Mouse (Mus musculus) kidney, embryonic 15.5 days (tissue): ENCODE results near the gene Acad10. TPM values are rescaled to one million over a fixed set of nuclear protein-coding genes. Genes with fewer than 3 reads are reported as not detected.
A peak's percentile ranks its signal among the peaks of the same experiment; 100 is the strongest.
"Not testable (repeated sequence)": the region's sequence is repeated elsewhere in the genome, so short reads cannot be mapped to it uniquely, and the experiment has no call there.

Source experiments
- ATAC-seq: fragments of 200-750 bp; cut with Nextera tagmentation; replicated peaks from 2 replicates; pipeline ENCODE4 v1.8.0; 2017; ENCODE audit warnings: moderate TSS enrichment; ENCODE audit not compliant: low FRiP score
- H3K27ac ChIP-seq: fragments of 300-500 bp; sonication (generic); 2 replicates; pipeline ENCODE4 v1.5.1; 2015; ENCODE audit warnings: mild to moderate bottlenecking, inconsistent platforms
- H3K27me3 ChIP-seq: fragments of 300-500 bp; sonication (generic); 2 replicates; pipeline ENCODE4 v1.6.1; 2015; ENCODE audit warnings: inconsistent platforms
- H3K36me3 ChIP-seq: fragments of 300-500 bp; sonication (generic); 2 replicates; pipeline ENCODE4 v1.6.1; 2015; ENCODE audit warnings: inconsistent platforms
- H3K4me1 ChIP-seq: fragments of 300-500 bp; sonication (generic); 2 replicates; pipeline ENCODE4 v1.6.1; 2015; ENCODE audit warnings: inconsistent platforms
- H3K4me2 ChIP-seq: fragments of 300-500 bp; sonication (generic); 2 replicates; pipeline ENCODE4 v1.6.1; 2015; ENCODE audit warnings: moderate library complexity, mild to moderate bottlenecking, inconsistent platforms
- H3K4me3 ChIP-seq: fragments of 300-500 bp; sonication (generic); replicated peaks from 2 replicates; pipeline ENCODE4 v1.5.1; 2015; ENCODE audit warnings: mild to moderate bottlenecking, inconsistent platforms
- H3K9ac ChIP-seq: fragments of 300-500 bp; sonication (generic); 2 replicates; pipeline ENCODE4 v1.6.1; 2015; ENCODE audit warnings: mild to moderate bottlenecking, inconsistent platforms
- H3K9me3 ChIP-seq: fragments of 300-500 bp; sonication (generic); replicated peaks from 2 replicates; pipeline ENCODE4 v1.6.1; 2016; ENCODE audit warnings: inconsistent platforms
- WGBS: fragments of 180-500 bp; shearing (Covaris S2); methylation state at CpG from one replicate; pipeline ENCODE4 v1.1.7; 2015; ENCODE audit warnings: mixed read lengths; 5-methylcytosine and 5-hydroxymethylcytosine counted together
- polyA plus RNA-seq: library from polyadenylated mRNA; unstranded; fragments of >200 nt; fragmentation: Nextera tagmentation; extraction: Ambion mirVana; gene quantifications from 2 replicates; pipeline ENCODE4 v1.2.1, GENCODE M21; 2015

The Acad10 gene
- 3.1 and 3.6 TPM in 2 replicates for polyA plus RNA-seq

GRCm38 (mm10) chr5:121660059-121660896 lies at the start of gene Acad10, which contains the start of gene Brap:
Acad10 (minus strand) TSS chr5:121660514.
Brap (plus strand) TSS chr5:121660563.
- H3K27me3 ChIP-seq = no peaks in the 10 kb centered on the region
- peaks cover 17% of the 10 kb centered on the region for H3K4me1 ChIP-seq
- H3K36me3 ChIP-seq = peaks cover 31% of the 10 kb centered on the region
- peak within 1 kb of the TSS; percentile 88 for H3K9ac ChIP-seq
- H3K9me3 ChIP-seq = no peaks in the 10 kb centered on the region
- peak within 1 kb of the TSS; percentile 90 for H3K4me2 ChIP-seq
- 1% methylated on average over 85 of the region's 85 CpGs for WGBS
- ATAC-seq = peak; percentile 94
- H3K4me3 ChIP-seq = peak within 1 kb of the TSS; percentile 89
- peak within 1 kb of the TSS; percentile 83 for H3K27ac ChIP-seq

GRCm38 (mm10) chr5:121704512-121705248 lies 44.4 kb upstream of the Acad10 start:
- H3K4me3 ChIP-seq = peak overlapping the region; percentile 24
- peaks cover 16% of the 10 kb centered on the region for H3K4me1 ChIP-seq
- H3K9ac ChIP-seq = no peak overlapping the region
- no peaks in the 10 kb centered on the region for H3K9me3 ChIP-seq
- H3K36me3 ChIP-seq = no peaks in the 10 kb centered on the region
- H3K4me2 ChIP-seq = peak overlapping the region; percentile 55
- no peak overlapping the region for H3K27ac ChIP-seq
- H3K27me3 ChIP-seq = no peaks in the 10 kb centered on the region
- 8% methylated on average over 20 of the region's 20 CpGs for WGBS
- ATAC-seq = peak; percentile 66

- H3K4me2 ChIP-seq = no peak overlapping the region
- H3K36me3 ChIP-seq = no peaks in the 10 kb centered on the region
- no peak for ATAC-seq
- H3K9me3 ChIP-seq = no peaks in the 10 kb centered on the region
- no peak overlapping the region for H3K27ac ChIP-seq
- no peak overlapping the region for H3K4me3 ChIP-seq
- H3K4me1 ChIP-seq = peaks cover 16% of the 10 kb centered on the region
- H3K9ac ChIP-seq = no peak overlapping the region
- WGBS = 43% methylated on average over 1 of the region's 1 CpGs
- H3K27me3 ChIP-seq = no peaks in the 10 kb centered on the region
Observed at GRCm38 (mm10) chr5:121703341-121703740, 43.0 kb upstream of the Acad10 start.

GRCm38 (mm10) chr5:121701111-121701769 lies 40.9 kb upstream of the Acad10 start:
- H3K36me3 ChIP-seq = no peaks in the 10 kb centered on the region
- no peak overlapping the region for H3K4me3 ChIP-seq
- H3K27ac ChIP-seq = no peak overlapping the region
- 64% methylated on average over 8 of the region's 8 CpGs for WGBS
- H3K9me3 ChIP-seq = no peaks in the 10 kb centered on the region
- no peak for ATAC-seq
- H3K9ac ChIP-seq = no peak overlapping the region
- no peak overlapping the region for H3K4me2 ChIP-seq
- peaks cover 16% of the 10 kb centered on the region for H3K4me1 ChIP-seq
- no peaks in the 10 kb centered on the region for H3K27me3 ChIP-seq

GRCm38 (mm10) chr5:121700496-121700895 lies 40.2 kb upstream of the Acad10 start:
- ATAC-seq = no peak

GRCm38 (mm10) chr5:121699891-121700290 lies 39.6 kb upstream of the Acad10 start:
- H3K36me3 ChIP-seq = no peaks in the 10 kb centered on the region
- H3K27me3 ChIP-seq = no peaks in the 10 kb centered on the region
- peaks cover 14% of the 10 kb centered on the region for H3K4me1 ChIP-seq
- WGBS = 44% methylated on average over 5 of the region's 5 CpGs
- no peaks in the 10 kb centered on the region for H3K9me3 ChIP-seq
- no peak overlapping the region for H3K27ac ChIP-seq
- no peak overlapping the region for H3K4me2 ChIP-seq
- no peak for ATAC-seq
- H3K4me3 ChIP-seq = no peak overlapping the region
- H3K9ac ChIP-seq = no peak overlapping the region

More at GRCm38 (mm10) chr5:121700496-121700895, 40.2 kb upstream of the Acad10 start:
- Histone ChIP-seq H3K27ac (no peak overlapping the region), H3K9ac (no peak overlapping the region), H3K4me3 (no peak overlapping the region), H3K4me1 (peaks cover 16% of the 10 kb centered on the region), H3K27me3 (no peaks in the 10 kb centered on the region), H3K36me3 (no peaks in the 10 kb centered on the region), H3K9me3 (no peaks in the 10 kb centered on the region), H3K4me2 (peak overlapping the region; percentile 31)
- 19% methylated on average over 11 of the region's 11 CpGs for WGBS

- no peak overlapping the region for H3K4me3 ChIP-seq
- H3K9ac ChIP-seq = no peak overlapping the region
- H3K27me3 ChIP-seq = no peaks in the 10 kb centered on the region
- WGBS = 75% methylated on average over 6 of the region's 6 CpGs
- H3K9me3 ChIP-seq = no peaks in the 10 kb centered on the region
- no peak overlapping the region for H3K27ac ChIP-seq
- no peak overlapping the region for H3K4me2 ChIP-seq
- no peaks in the 10 kb centered on the region for H3K36me3 ChIP-seq
- no peak for ATAC-seq
- H3K4me1 ChIP-seq = peaks cover 9% of the 10 kb centered on the region
Observed at GRCm38 (mm10) chr5:121696761-121697160, 36.4 kb upstream of the Acad10 start.

- no peaks in the 10 kb centered on the region; the same call in 1 of the 2 replicates for H3K36me3 ChIP-seq
- H3K4me3 ChIP-seq = no peak overlapping the region
- H3K4me1 ChIP-seq = peaks cover 4% of the 10 kb centered on the region; the same call in 1 of the 2 replicates
- ATAC-seq = no peak
- no peaks in the 10 kb centered on the region for H3K9me3 ChIP-seq
- 82% methylated on average over 4 of the region's 4 CpGs for WGBS
- H3K27me3 ChIP-seq = no peaks in the 10 kb centered on the region
- no peak overlapping the region for H3K27ac ChIP-seq
- H3K9ac ChIP-seq = no peak overlapping the region
- H3K4me2 ChIP-seq = no peak overlapping the region
Observed at GRCm38 (mm10) chr5:121692897-121693296, 32.6 kb upstream of the Acad10 start.

GRCm38 (mm10) chr5:121691436-121691835 lies 31.1 kb upstream of the Acad10 start:
- H3K4me3 ChIP-seq, H3K4me1 ChIP-seq, H3K27ac ChIP-seq, H3K27me3 ChIP-seq, H3K9me3 ChIP-seq, H3K4me2 ChIP-seq, ATAC-seq, H3K9ac ChIP-seq: not testable (repeated sequence)
- H3K36me3 ChIP-seq = peaks cover 12% of the 10 kb centered on the region
- WGBS = 89% methylated on average over 7 of the region's 7 CpGs

- 64% methylated on average over 7 of the region's 7 CpGs for WGBS
- peak overlapping the region; percentile 74 for H3K27ac ChIP-seq
- H3K4me2 ChIP-seq = no peak overlapping the region
- no peak for ATAC-seq
- H3K36me3 ChIP-seq = peaks cover 20% of the 10 kb centered on the region
- H3K4me1 ChIP-seq = peaks cover 4% of the 10 kb centered on the region; the same call in 1 of the 2 replicates
- H3K9ac ChIP-seq = no peak overlapping the region
- no peaks in the 10 kb centered on the region for H3K27me3 ChIP-seq
- H3K4me3 ChIP-seq = no peak overlapping the region
- no peaks in the 10 kb centered on the region for H3K9me3 ChIP-seq
Observed at GRCm38 (mm10) chr5:121690482-121691211, 30.3 kb upstream of the Acad10 start.

- Histone ChIP-seq H3K27me3 (no peaks in the 10 kb centered on the region), H3K36me3 (peaks cover 62% of the 10 kb centered on the region), H3K9me3 (no peaks in the 10 kb centered on the region), H3K27ac (no peak overlapping the region), H3K4me3 (no peak overlapping the region), H3K9ac (no peak overlapping the region), H3K4me2 (no peak overlapping the region), H3K4me1 (peaks cover 4% of the 10 kb centered on the region; the same call in 1 of the 2 replicates)
- WGBS = 72% methylated on average over 15 of the region's 15 CpGs
- ATAC-seq = no peak
Observed at GRCm38 (mm10) chr5:121686113-121686898, 26.0 kb upstream of the Acad10 start.
